Comparison of ENCODE assay signal across 17 mouse cellular contexts in the genomic region with DNA sequence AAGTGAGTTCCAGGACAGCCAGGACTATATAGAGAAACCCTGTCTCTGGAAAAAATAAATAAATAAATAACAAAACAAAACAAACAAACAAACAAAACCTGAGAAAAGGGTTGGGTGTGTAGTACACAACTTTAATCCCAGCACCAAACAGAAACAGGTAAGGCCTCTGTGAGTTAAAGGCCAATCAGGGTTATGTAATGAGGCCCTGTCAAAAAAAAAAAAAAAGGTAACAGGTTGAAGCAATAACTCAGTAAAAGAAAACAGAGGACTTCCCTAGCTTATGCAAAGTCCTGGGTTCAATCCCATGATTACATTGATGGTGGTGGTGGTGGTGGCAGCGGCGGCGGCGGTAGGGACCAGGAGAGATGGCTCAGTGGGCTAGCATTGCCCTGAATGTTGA.
"Had no signal": no experiment of that assay in that cellular context is flagged by ENCODE, and none has a peak within 500 bp of the region (broad histone marks: within the 10 kb centered on the region; RNA-seq: fewer than 3 reads in every experiment).

No protein-coding gene starts in this region.

- H3K4me2 ChIP-seq: neural tube, embryonic 12.5 days; neural tube, embryonic 13.5 days; neural tube, embryonic 15.5 days; stomach, embryonic 15.5 days had no signal

- DNase-seq: retina, postnatal 1 day; right cerebral cortex, adult 18-20 months; right cerebral cortex, postnatal 14 days; right cerebral cortex, postnatal 25 days; right cerebral cortex, postnatal 4 days; spleen, adult 18-20 months; thymus, adult 18-20 months; thymus, adult 2 months; thymus, postnatal 14 days; thymus, postnatal 25 days; thymus, postnatal 36 days; thymus, postnatal 4 days had no signal

- H3K4me3 ChIP-seq: neural tube, embryonic 12.5 days; neural tube, embryonic 13.5 days; neural tube, embryonic 15.5 days; stomach, embryonic 15.5 days had no signal

- H3K36me3 ChIP-seq: neural tube, embryonic 12.5 days; neural tube, embryonic 13.5 days; neural tube, embryonic 15.5 days; stomach, embryonic 15.5 days had no signal

- H3K9ac ChIP-seq: neural tube, embryonic 12.5 days; neural tube, embryonic 13.5 days; neural tube, embryonic 15.5 days; stomach, embryonic 15.5 days had no signal

- H3K9me3 ChIP-seq: neural tube, embryonic 15.5 days; stomach, embryonic 15.5 days had no signal

- H3K27me3 ChIP-seq: neural tube, embryonic 12.5 days; neural tube, embryonic 13.5 days; neural tube, embryonic 15.5 days; stomach, embryonic 15.5 days had no signal

- H3K27ac ChIP-seq: neural tube, embryonic 12.5 days; neural tube, embryonic 13.5 days; neural tube, embryonic 15.5 days; stomach, embryonic 15.5 days; stomach, postnatal 0 days had no signal
